Mouse (Mus musculus): ENCODE measurements around the gene Ms4a5. TPM values are rescaled to one million over a fixed set of nuclear protein-coding genes. Genes with fewer than 3 reads are reported as not detected.

Gene Ms4a5
- polyA plus RNA-seq, 1 experiment from 2014 or later, result not detected

Other genes starting within 250 kb of the Ms4a5 start
- gene Ms4a8a, start 202.8 kb downstream of the Ms4a5 start, polyA plus RNA-seq (2015; fragmentation: Nextera tagmentation; extraction: Ambion mirVana), result not detected in 2 replicates
- not detected in 2 replicates for gene 1700017D01Rik, start 153.0 kb downstream of the Ms4a5 start, polyA plus RNA-seq (2015; fragmentation: Nextera tagmentation; extraction: Ambion mirVana)
- not detected in 2 replicates for gene 1700025F22Rik, start 118.6 kb downstream of the Ms4a5 start, polyA plus RNA-seq (2015; fragmentation: Nextera tagmentation; extraction: Ambion mirVana)
- not detected in 2 replicates for gene Ms4a13, start 87.1 kb downstream of the Ms4a5 start, polyA plus RNA-seq (2015; fragmentation: Nextera tagmentation; extraction: Ambion mirVana)
- gene Ms4a12, start 51.4 kb downstream of the Ms4a5 start, polyA plus RNA-seq (2015; fragmentation: Nextera tagmentation; extraction: Ambion mirVana), result not detected in 2 replicates
- not detected in 2 replicates for gene Ms4a1, start 17.6 kb downstream of the Ms4a5 start, polyA plus RNA-seq (2015; fragmentation: Nextera tagmentation; extraction: Ambion mirVana)
- not detected in 2 replicates for gene Ms4a14, start 30.6 kb upstream of the Ms4a5 start, polyA plus RNA-seq (2015; fragmentation: Nextera tagmentation; extraction: Ambion mirVana)
- 0.84 and 1.3 TPM in 2 replicates for gene Ms4a7, start 52.3 kb upstream of the Ms4a5 start, polyA plus RNA-seq (2015; fragmentation: Nextera tagmentation; extraction: Ambion mirVana)
- gene Ms4a4a, start 91.7 kb upstream of the Ms4a5 start, polyA plus RNA-seq (2015; fragmentation: Nextera tagmentation; extraction: Ambion mirVana), result 0.54 and 0.65 TPM in 2 replicates
- not detected in 2 replicates for gene Ms4a4c, start 120.9 kb upstream of the Ms4a5 start, polyA plus RNA-seq (2015; fragmentation: Nextera tagmentation; extraction: Ambion mirVana)
- not detected in 2 replicates for gene Ms4a4b, start 159.7 kb upstream of the Ms4a5 start, polyA plus RNA-seq (2015; fragmentation: Nextera tagmentation; extraction: Ambion mirVana)
- 0.86 and 1.0 TPM in 2 replicates for gene Ms4a6c, start 185.5 kb upstream of the Ms4a5 start, polyA plus RNA-seq (2015; fragmentation: Nextera tagmentation; extraction: Ambion mirVana)
- gene Gm8369, start 202.1 kb upstream of the Ms4a5 start, polyA plus RNA-seq (2015; fragmentation: Nextera tagmentation; extraction: Ambion mirVana), result not detected in 2 replicates
- 1.5 TPM in 2 replicates for gene Ms4a6b, start 232.6 kb upstream of the Ms4a5 start, polyA plus RNA-seq (2015; fragmentation: Nextera tagmentation; extraction: Ambion mirVana)